Mouse (Mus musculus) liver, embryonic 14.5 days (tissue): Measurements from ENCODE around the gene Notum. TPM values are rescaled to one million over a fixed set of nuclear protein-coding genes. Genes with fewer than 3 reads are reported as not detected.

Experiments used
- ATAC-seq: fragments of 200-750 bp; cut with Nextera tagmentation; 2 replicates; pipeline ENCODE4 v1.8.0; 2017; ENCODE audit warnings: moderate number of reproducible peaks, mild to moderate bottlenecking, moderate library complexity; ENCODE audit not compliant: insufficient read depth
- DNase-seq, 3 experiments: peaks; one replicate each; pipeline ENCODE4 v3.0.0-alpha.2; 2012 to 2013; ENCODE audit warnings: low read depth in 3 of 3, low spot score in 3 of 3
- H3K27ac ChIP-seq: fragments of 300-500 bp; sonication (generic); 2 replicates; pipeline ENCODE4 v1.5.1; 2014; ENCODE audit warnings: moderate library complexity, mild to moderate bottlenecking, control low read depth, inconsistent platforms
- H3K27me3 ChIP-seq: fragments of 300-500 bp; sonication (generic); 2 replicates; pipeline ENCODE4 v1.6.1; 2014; ENCODE audit warnings: mild to moderate bottlenecking, low read length, moderate library complexity; ENCODE audit not compliant: control insufficient read depth, insufficient read depth
- H3K36me3 ChIP-seq: fragments of 300-500 bp; sonication (generic); replicated peaks from 2 replicates; pipeline ENCODE4 v1.6.1; 2014; ENCODE audit warnings: low read depth; ENCODE audit not compliant: control insufficient read depth, insufficient read depth
- H3K4me1 ChIP-seq, 2 experiments: fragments of 200-500 bp in 1 of 2; fragments of 300-500 bp in 1 of 2; sonication (generic) in 1 of 2; replicated peaks; 2 replicates each; pipeline ENCODE4 v1.6.1; 2012 to 2014; ENCODE audit warnings: antibody characterized with exemption in 1 of 2, inconsistent platforms in 1 of 2, low read length in 1 of 2; ENCODE audit not compliant: control insufficient read depth in 2 of 2, insufficient read depth in 2 of 2
- H3K4me2 ChIP-seq: fragments of 300-500 bp; sonication (generic); 2 replicates; pipeline ENCODE4 v1.6.1; 2014; ENCODE audit warnings: low read depth, mild to moderate bottlenecking, control low read depth, moderate library complexity
- H3K4me3 ChIP-seq, 2 experiments: fragments of 200-500 bp in 1 of 2; fragments of 300-500 bp in 1 of 2; sonication (generic) in 1 of 2; 2 replicates each; pipeline ENCODE4 v1.5.1; 2012 to 2014; ENCODE audit warnings: low read depth in 2 of 2, low read length in 2 of 2, mild to moderate bottlenecking in 2 of 2, control low read depth in 1 of 2, inconsistent platforms in 1 of 2, moderate library complexity in 1 of 2; ENCODE audit not compliant: insufficient read depth in 1 of 2
- H3K9ac ChIP-seq: fragments of 300-500 bp; sonication (generic); replicated peaks from 2 replicates; pipeline ENCODE4 v1.6.1; 2014; ENCODE audit warnings: mild to moderate bottlenecking, control low read depth, moderate library complexity
- H3K9me3 ChIP-seq: fragments of 300-500 bp; sonication (generic); 2 replicates; pipeline ENCODE4 v1.6.1; 2016; ENCODE audit warnings: low read length, mixed read lengths; ENCODE audit not compliant: control insufficient read depth
- CTCF ChIP-seq: IDR thresholded peaks from 2 replicates; pipeline ENCODE4 v1.5.1; 2016; ENCODE audit warnings: antibody characterized with exemption, low read depth, control low read depth
- EP300 ChIP-seq: IDR thresholded peaks from 2 replicates; pipeline ENCODE4 v1.6.1; 2016; ENCODE audit warnings: antibody characterized with exemption, low read depth
- WGBS: fragments of 180-500 bp; shearing (Covaris S2); extraction: QIAGEN DNeasy Blood & Tissue Kit; methylation state at CpG from one replicate; pipeline ENCODE4 v1.1.7; 2014; ENCODE audit not compliant: insufficient replicate concordance; 5-methylcytosine and 5-hydroxymethylcytosine counted together
- microRNA-seq: library from miRNA; unstranded; fragments of <30 nt; microRNA quantifications from one replicate; pipeline ENCODE4, GENCODE M21; 2016
- polyA plus RNA-seq, 2 experiments: library from polyadenylated mRNA; depleted of rRNA in 1 of 2; stranded (reverse) in 1 of 2; unstranded in 1 of 2; fragments of >200 nt; fragmentation: Nextera tagmentation in 1 of 2; extraction: Ambion mirVana in 1 of 2; gene quantifications; 2 replicates each; pipeline versions ENCODE4 v1.2.1 to v1.2.3; 2012 to 2014

The Notum gene
- polyA plus RNA-seq, 2 experiments, result 0.18 to 0.30 TPM

GRCm38 (mm10) chr11:120609250-120609649, 51.7 kb downstream of the Notum start:
- H3K4me3 ChIP-seq, result no peak overlapping the region
- DNase-seq, result no peak
- no peak overlapping the region for H3K27ac ChIP-seq
- ATAC-seq, result peak; percentile 47
- 19% methylated on average over 8 of the region's 8 CpGs for WGBS
- peaks cover 25% of the 10 kb centered on the region for H3K36me3 ChIP-seq
- TF ChIP-seq EP300, result no peak
- TF ChIP-seq CTCF, result no peak
- H3K9ac ChIP-seq, result peak overlapping the region; percentile 34
- H3K4me2 ChIP-seq, result peak overlapping the region; percentile 50
- H3K4me1 ChIP-seq, result peaks cover 4 to 9% of the 10 kb centered on the region in 2 experiments; a peak in 3 of 4 replicates
- no peaks in the 10 kb centered on the region for H3K9me3 ChIP-seq
- peaks cover 4% of the 10 kb centered on the region; the same call in 1 of the 2 replicates for H3K27me3 ChIP-seq

DNA sequence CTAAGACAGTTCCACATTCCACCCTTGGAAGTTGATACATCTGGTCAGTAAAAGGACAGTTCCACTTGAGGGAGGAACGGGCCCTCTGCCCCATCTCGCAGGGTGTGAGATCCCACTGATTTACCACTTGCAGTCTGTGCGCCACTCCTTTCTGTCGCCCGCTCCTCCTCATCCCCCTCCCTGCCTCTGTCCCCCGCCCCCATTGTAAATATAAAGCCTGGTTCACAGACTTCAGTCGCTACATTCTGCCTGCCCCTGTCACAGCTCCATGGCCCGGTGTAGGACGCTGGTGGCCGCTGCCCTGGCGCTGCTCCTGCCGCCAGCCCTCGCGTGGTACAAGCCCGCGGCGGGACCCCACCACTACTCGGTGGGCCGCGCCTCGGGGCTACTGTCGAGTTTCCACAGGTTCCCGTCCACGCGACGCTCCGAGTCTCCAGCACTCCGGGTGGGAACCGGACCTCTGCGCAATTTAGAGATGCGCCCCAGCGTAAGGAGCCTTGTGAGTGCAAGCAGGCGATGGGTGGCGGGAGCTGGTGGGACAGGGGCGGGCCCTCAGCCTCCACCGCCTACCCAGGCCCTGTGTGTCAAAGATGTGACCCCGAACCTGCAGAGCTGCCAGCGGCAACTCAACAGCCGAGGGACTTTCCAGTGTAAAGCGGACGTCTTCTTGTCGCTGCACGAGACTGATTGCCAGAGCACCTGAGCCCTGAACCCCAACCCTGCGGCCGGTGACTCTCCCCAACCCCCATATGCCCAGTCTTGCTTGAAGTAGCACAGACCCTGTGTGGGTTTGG, 52.5 kb downstream of the Notum start, which contains the start of gene Npb:
Gene Npb, plus strand, starts transcription at position 237 of the 794 bp plus-strand sequence.
- no peak within 1 kb of the TSS for H3K27ac ChIP-seq
- 0 out of 2 replicates have a peak, but pooled peaks have one; percentile 1 for ATAC-seq
- H3K4me1 ChIP-seq, result peaks cover 8 to 16% of the 10 kb centered on the region in 2 experiments; a peak in 3 of 4 replicates
- peak within 1 kb of the TSS in 1 of 2 experiments; percentile 34; a peak in 2 of 4 replicates for H3K4me3 ChIP-seq
- TF ChIP-seq EP300 (no peak), CTCF (no peak)
- peak within 1 kb of the TSS; percentile 50 for H3K4me2 ChIP-seq
- H3K9me3 ChIP-seq, result no peaks in the 10 kb centered on the region
- WGBS, result 16% methylated on average over 45 of the region's 45 CpGs
- peak within 1 kb of the TSS; percentile 34 for H3K9ac ChIP-seq
- H3K36me3 ChIP-seq, result peaks cover 29% of the 10 kb centered on the region
- no peak for DNase-seq
- H3K27me3 ChIP-seq, result peaks cover 4% of the 10 kb centered on the region; the same call in 1 of the 2 replicates

DNA sequence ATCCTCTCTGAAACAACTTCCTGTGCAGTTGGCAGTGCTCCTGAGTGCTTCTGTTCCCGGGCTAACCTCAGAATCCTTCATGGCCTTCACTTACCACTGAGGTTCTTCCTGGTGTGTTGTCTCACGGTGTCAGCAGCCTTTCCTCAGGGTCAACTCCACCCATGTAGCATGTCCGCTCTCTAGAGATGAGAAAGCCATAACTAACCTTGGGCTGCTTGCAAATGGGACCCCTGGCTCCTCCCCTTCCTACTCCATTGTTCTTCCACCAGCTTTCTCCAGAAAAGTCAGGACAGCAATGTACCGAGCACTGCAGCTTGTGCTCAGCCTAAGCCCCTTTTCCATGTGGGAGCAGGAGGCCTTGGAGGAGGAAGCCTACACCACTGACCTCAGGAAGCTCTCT, 54.2 kb downstream of the Notum start:
- Histone ChIP-seq H3K27ac (no peak overlapping the region), H3K4me2 (no peak overlapping the region), H3K9ac (no peak overlapping the region), H3K36me3 (peaks cover 26% of the 10 kb centered on the region), H3K4me3 (no peak overlapping the region), H3K9me3 (no peaks in the 10 kb centered on the region), H3K4me1 (peaks cover 8 to 24% of the 10 kb centered on the region in 2 experiments), H3K27me3 (peaks cover 4% of the 10 kb centered on the region; the same call in 1 of the 2 replicates)
- TF ChIP-seq CTCF (no peak), EP300 (no peak)
- DNase-seq, result no peak
- WGBS, result 62% methylated on average over 4 of the region's 4 CpGs
- ATAC-seq, result no peak

GRCm38 (mm10) chr11:120605667-120606066, 55.3 kb downstream of the Notum start:
- Histone ChIP-seq H3K4me1 (peaks cover 8 to 24% of the 10 kb centered on the region in 2 experiments), H3K4me2 (no peak overlapping the region), H3K27me3 (peaks cover 4% of the 10 kb centered on the region; the same call in 1 of the 2 replicates), H3K36me3 (peaks cover 31% of the 10 kb centered on the region), H3K9me3 (no peaks in the 10 kb centered on the region), H3K27ac (no peak overlapping the region), H3K9ac (no peak overlapping the region), H3K4me3 (no peak overlapping the region)
- DNase-seq (no peak), ATAC-seq (no peak)
- no peak for TF ChIP-seq EP300
- no peak for TF ChIP-seq CTCF
- WGBS, result 81% methylated on average over 7 of the region's 7 CpGs

Small RNA genes lying within 50 kb of the gene (microRNA-seq; reads per million reads assigned to microRNA genes)
- 7.6 reads per million, percentile 15 among the genes with 10 or more reads in this experiment for gene Mir6936

Other genes with a start within 250 kb of the Notum start
Only the 30 nearest of the 32 such genes appear.
- 0.19 and 0.25 TPM in 2 replicates for gene Pde6g, start 207.7 kb downstream of the Notum start, polyA plus RNA-seq (2012; rRNA removed)
- gene Pde6g, start 207.7 kb downstream of the Notum start, polyA plus RNA-seq (2014; fragmentation: Nextera tagmentation; extraction: Ambion mirVana), result 0.15 and 0.23 TPM in 2 replicates
- gene Oxld1, start 203.1 kb downstream of the Notum start, polyA plus RNA-seq (2012; rRNA removed), result 5.3 and 5.8 TPM in 2 replicates
- 8.0 and 8.4 TPM in 2 replicates for gene Oxld1, start 203.1 kb downstream of the Notum start, polyA plus RNA-seq (2014; fragmentation: Nextera tagmentation; extraction: Ambion mirVana)
- 13.7 and 15.9 TPM in 2 replicates for gene Ccdc137, start 203.1 kb downstream of the Notum start, polyA plus RNA-seq (2012; rRNA removed)
- 11.0 and 11.1 TPM in 2 replicates for gene Ccdc137, start 203.1 kb downstream of the Notum start, polyA plus RNA-seq (2014; fragmentation: Nextera tagmentation; extraction: Ambion mirVana)
- gene Arl16, start 193.6 kb downstream of the Notum start, polyA plus RNA-seq (2012; rRNA removed), result 9.9 and 11.2 TPM in 2 replicates
- 11.3 and 13.0 TPM in 2 replicates for gene Arl16, start 193.6 kb downstream of the Notum start, polyA plus RNA-seq (2014; fragmentation: Nextera tagmentation; extraction: Ambion mirVana)
- 64.2 and 78.4 TPM in 2 replicates for gene Mrpl12, start 176.6 kb downstream of the Notum start, polyA plus RNA-seq (2012; rRNA removed)
- gene Mrpl12, start 176.6 kb downstream of the Notum start, polyA plus RNA-seq (2014; fragmentation: Nextera tagmentation; extraction: Ambion mirVana), result 127 and 130 TPM in 2 replicates
- gene Slc25a10, start 169.3 kb downstream of the Notum start, polyA plus RNA-seq (2012; rRNA removed), result 31.5 and 37.4 TPM in 2 replicates
- gene Slc25a10, start 169.3 kb downstream of the Notum start, polyA plus RNA-seq (2014; fragmentation: Nextera tagmentation; extraction: Ambion mirVana), result 35.1 and 38.2 TPM in 2 replicates
- 19.8 and 22.8 TPM in 2 replicates for gene Gcgr, start 130.5 kb downstream of the Notum start, polyA plus RNA-seq (2012; rRNA removed)
- 11.6 and 13.4 TPM in 2 replicates for gene Gcgr, start 130.5 kb downstream of the Notum start, polyA plus RNA-seq (2014; fragmentation: Nextera tagmentation; extraction: Ambion mirVana)
- 30.0 and 36.2 TPM in 2 replicates for gene Mcrip1, start 111.4 kb downstream of the Notum start, polyA plus RNA-seq (2012; rRNA removed)
- gene Mcrip1, start 111.4 kb downstream of the Notum start, polyA plus RNA-seq (2014; fragmentation: Nextera tagmentation; extraction: Ambion mirVana), result 41.3 and 43.6 TPM in 2 replicates
- not detected in 2 replicates for gene Ppp1r27, start 110.0 kb downstream of the Notum start, polyA plus RNA-seq (2012; rRNA removed)
- gene Ppp1r27, start 110.0 kb downstream of the Notum start, polyA plus RNA-seq (2014; fragmentation: Nextera tagmentation; extraction: Ambion mirVana), result not detected in 2 replicates
- gene P4hb, start 87.9 kb downstream of the Notum start, polyA plus RNA-seq (2012; rRNA removed), result 144 and 214 TPM in 2 replicates
- 497 and 525 TPM in 2 replicates for gene P4hb, start 87.9 kb downstream of the Notum start, polyA plus RNA-seq (2014; fragmentation: Nextera tagmentation; extraction: Ambion mirVana)
- gene Arhgdia, start 79.6 kb downstream of the Notum start, polyA plus RNA-seq (2012; rRNA removed), result 172 and 176 TPM in 2 replicates
- 191 and 204 TPM in 2 replicates for gene Arhgdia, start 79.6 kb downstream of the Notum start, polyA plus RNA-seq (2014; fragmentation: Nextera tagmentation; extraction: Ambion mirVana)
- gene Alyref, start 62.8 kb downstream of the Notum start, polyA plus RNA-seq (2012; rRNA removed), result 46.3 and 110 TPM in 2 replicates
- gene Alyref, start 62.8 kb downstream of the Notum start, polyA plus RNA-seq (2014; fragmentation: Nextera tagmentation; extraction: Ambion mirVana), result 347 and 349 TPM in 2 replicates
- 44.7 and 60.4 TPM in 2 replicates for gene Anapc11, start 62.8 kb downstream of the Notum start, polyA plus RNA-seq (2012; rRNA removed)
- gene Anapc11, start 62.8 kb downstream of the Notum start, polyA plus RNA-seq (2014; fragmentation: Nextera tagmentation; extraction: Ambion mirVana), result 93.5 and 98.7 TPM in 2 replicates
- 5.5 and 12.3 TPM in 2 replicates for gene Npb, start 52.7 kb downstream of the Notum start, polyA plus RNA-seq (2012; rRNA removed)
- gene Npb, start 52.7 kb downstream of the Notum start, polyA plus RNA-seq (2014; fragmentation: Nextera tagmentation; extraction: Ambion mirVana), result 11.9 and 14.2 TPM in 2 replicates
- 127 and 135 TPM in 2 replicates for gene Pcyt2, start 43.2 kb downstream of the Notum start, polyA plus RNA-seq (2012; rRNA removed)
- gene Pcyt2, start 43.2 kb downstream of the Notum start, polyA plus RNA-seq (2014; fragmentation: Nextera tagmentation; extraction: Ambion mirVana), result 86.2 and 99.6 TPM in 2 replicates
- gene Sirt7, start 35.9 kb downstream of the Notum start, polyA plus RNA-seq (2012; rRNA removed), result 27.6 and 30.8 TPM in 2 replicates
- 22.0 and 26.3 TPM in 2 replicates for gene Sirt7, start 35.9 kb downstream of the Notum start, polyA plus RNA-seq (2014; fragmentation: Nextera tagmentation; extraction: Ambion mirVana)
- gene Mafg, start 27.6 kb downstream of the Notum start, polyA plus RNA-seq (2012; rRNA removed), result 29.5 and 30.9 TPM in 2 replicates
- 20.9 and 25.9 TPM in 2 replicates for gene Mafg, start 27.6 kb downstream of the Notum start, polyA plus RNA-seq (2014; fragmentation: Nextera tagmentation; extraction: Ambion mirVana)
- gene Pycr1, start 17.4 kb downstream of the Notum start, polyA plus RNA-seq (2012; rRNA removed), result 4.0 and 4.3 TPM in 2 replicates
- 4.8 and 5.1 TPM in 2 replicates for gene Pycr1, start 17.4 kb downstream of the Notum start, polyA plus RNA-seq (2014; fragmentation: Nextera tagmentation; extraction: Ambion mirVana)
- gene Myadml2, start 13.0 kb downstream of the Notum start, polyA plus RNA-seq (2012; rRNA removed), result 0.07 and 0.13 TPM in 2 replicates
- gene Myadml2, start 13.0 kb downstream of the Notum start, polyA plus RNA-seq (2014; fragmentation: Nextera tagmentation; extraction: Ambion mirVana), result 0.67 and 1.0 TPM in 2 replicates
- gene Aspscr1, start 11.8 kb upstream of the Notum start, polyA plus RNA-seq (2012; rRNA removed), result 16.9 and 20.4 TPM in 2 replicates
- gene Aspscr1, start 11.8 kb upstream of the Notum start, polyA plus RNA-seq (2014; fragmentation: Nextera tagmentation; extraction: Ambion mirVana), result 34.6 and 37.5 TPM in 2 replicates
- 64.2 and 78.3 TPM in 2 replicates for gene Cenpx, start 52.6 kb upstream of the Notum start, polyA plus RNA-seq (2012; rRNA removed)
- 119 and 128 TPM in 2 replicates for gene Cenpx, start 52.6 kb upstream of the Notum start, polyA plus RNA-seq (2014; fragmentation: Nextera tagmentation; extraction: Ambion mirVana)
- 6.6 and 9.3 TPM in 2 replicates for gene Lrrc45, start 52.8 kb upstream of the Notum start, polyA plus RNA-seq (2012; rRNA removed)
- gene Lrrc45, start 52.8 kb upstream of the Notum start, polyA plus RNA-seq (2014; fragmentation: Nextera tagmentation; extraction: Ambion mirVana), result 6.2 and 8.3 TPM in 2 replicates
- gene Rac3, start 60.3 kb upstream of the Notum start, polyA plus RNA-seq (2012; rRNA removed), result 1.3 and 1.7 TPM in 2 replicates
- gene Rac3, start 60.3 kb upstream of the Notum start, polyA plus RNA-seq (2014; fragmentation: Nextera tagmentation; extraction: Ambion mirVana), result 0.13 TPM in 1 of 2 replicates, not detected in the other
- 10.4 and 11.3 TPM in 2 replicates for gene Dcxr, start 66.1 kb upstream of the Notum start, polyA plus RNA-seq (2012; rRNA removed)
- gene Dcxr, start 66.1 kb upstream of the Notum start, polyA plus RNA-seq (2014; fragmentation: Nextera tagmentation; extraction: Ambion mirVana), result 15.1 and 17.0 TPM in 2 replicates
- 0.20 TPM in 1 of 2 replicates, not detected in the other for gene Cbr2, start 70.9 kb upstream of the Notum start, polyA plus RNA-seq (2012; rRNA removed)
- not detected in 2 replicates for gene Cbr2, start 70.9 kb upstream of the Notum start, polyA plus RNA-seq (2014; fragmentation: Nextera tagmentation; extraction: Ambion mirVana)
- 1.3 and 2.0 TPM in 2 replicates for gene Hmga1b, start 101.6 kb upstream of the Notum start, polyA plus RNA-seq (2012; rRNA removed)
- gene Hmga1b, start 101.6 kb upstream of the Notum start, polyA plus RNA-seq (2014; fragmentation: Nextera tagmentation; extraction: Ambion mirVana), result 3.8 and 4.3 TPM in 2 replicates
- gene Rfng, start 123.0 kb upstream of the Notum start, polyA plus RNA-seq (2012; rRNA removed), result 8.6 and 10.2 TPM in 2 replicates
- gene Rfng, start 123.0 kb upstream of the Notum start, polyA plus RNA-seq (2014; fragmentation: Nextera tagmentation; extraction: Ambion mirVana), result 5.5 and 9.6 TPM in 2 replicates
- gene Gps1, start 123.1 kb upstream of the Notum start, polyA plus RNA-seq (2012; rRNA removed), result 65.2 and 66.6 TPM in 2 replicates
- gene Gps1, start 123.1 kb upstream of the Notum start, polyA plus RNA-seq (2014; fragmentation: Nextera tagmentation; extraction: Ambion mirVana), result 76.5 and 78.6 TPM in 2 replicates
- gene Dus1l, start 135.2 kb upstream of the Notum start, polyA plus RNA-seq (2012; rRNA removed), result 25.4 and 34.0 TPM in 2 replicates
- 61.2 and 64.3 TPM in 2 replicates for gene Dus1l, start 135.2 kb upstream of the Notum start, polyA plus RNA-seq (2014; fragmentation: Nextera tagmentation; extraction: Ambion mirVana)
- 51.6 and 59.8 TPM in 2 replicates for gene Fasn, start 163.4 kb upstream of the Notum start, polyA plus RNA-seq (2012; rRNA removed)
- 17.7 and 22.3 TPM in 2 replicates for gene Fasn, start 163.4 kb upstream of the Notum start, polyA plus RNA-seq (2014; fragmentation: Nextera tagmentation; extraction: Ambion mirVana)